Mouse (Mus musculus): ENCODE results near the gene Rps29.

DNA sequence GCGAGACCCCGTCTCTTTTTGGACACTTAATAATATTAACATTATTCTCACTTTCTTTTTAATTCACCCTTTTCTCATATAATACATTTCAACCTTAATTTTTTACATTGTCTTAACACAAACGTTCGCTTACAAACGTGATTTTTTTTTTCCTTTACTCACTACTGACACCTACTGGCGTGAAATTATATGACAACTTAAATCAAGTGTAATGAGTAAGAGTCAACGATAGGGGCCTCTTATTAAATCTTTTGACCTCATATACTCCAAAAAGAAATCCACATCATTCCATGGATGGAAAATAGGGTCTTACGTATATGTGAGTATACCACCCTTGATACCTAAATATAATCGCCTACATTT is 573 bp upstream of the Rps29 start:
- no peak for TF ChIP-seq POLR2A (IDR thresholded peaks at IDR 0.05; ENCODE audit: extremely low read depth, insufficient read depth, low read length)
- TF ChIP-seq CTCF (IDR thresholded peaks at IDR 0.05; ENCODE audit: low read depth, low read length) = peak; percentile 43; the same call in 1 of the 2 replicates

Data from liver, adult 2 months (tissue).